Mouse (Mus musculus) liver, embryonic 15.5 days (tissue): Measurements from ENCODE around the gene Cdca4. TPM values are rescaled to one million over a fixed set of nuclear protein-coding genes. Genes with fewer than 3 reads are reported as not detected.

Experiments used
- ATAC-seq: fragments of 200-750 bp; cut with Nextera tagmentation; 2 replicates; pipeline ENCODE4 v1.8.0; 2017; ENCODE audit warnings: moderate number of reproducible peaks, mild to moderate bottlenecking, moderate library complexity; ENCODE audit not compliant: insufficient read depth
- H3K27ac ChIP-seq: fragments of 300-500 bp; sonication (generic); replicated peaks from 2 replicates; pipeline ENCODE4 v1.5.1; 2015; ENCODE audit warnings: mild to moderate bottlenecking, inconsistent platforms
- H3K27me3 ChIP-seq: fragments of 300-500 bp; sonication (generic); 2 replicates; pipeline ENCODE4 v1.6.1; 2015; ENCODE audit warnings: mild to moderate bottlenecking, inconsistent platforms
- H3K36me3 ChIP-seq: fragments of 300-500 bp; sonication (generic); replicated peaks from 2 replicates; pipeline ENCODE4 v1.6.1; 2015; ENCODE audit warnings: moderate library complexity, mild to moderate bottlenecking, inconsistent platforms
- H3K4me1 ChIP-seq: fragments of 300-500 bp; sonication (generic); replicated peaks from 2 replicates; pipeline ENCODE4 v1.6.1; 2015; ENCODE audit warnings: inconsistent platforms
- H3K4me2 ChIP-seq: fragments of 300-500 bp; sonication (generic); 2 replicates; pipeline ENCODE4 v1.6.1; 2015; ENCODE audit warnings: moderate library complexity, mild to moderate bottlenecking, inconsistent platforms
- H3K4me3 ChIP-seq: fragments of 300-500 bp; sonication (generic); replicated peaks from 2 replicates; pipeline ENCODE4 v1.5.1; 2015; ENCODE audit warnings: mild to moderate bottlenecking, inconsistent platforms
- H3K9ac ChIP-seq: fragments of 300-500 bp; sonication (generic); 2 replicates; pipeline ENCODE4 v1.6.1; 2015; ENCODE audit warnings: moderate library complexity, mild to moderate bottlenecking, inconsistent platforms
- H3K9me3 ChIP-seq: fragments of 300-500 bp; sonication (generic); replicated peaks from 2 replicates; pipeline ENCODE4 v1.6.1; 2016; ENCODE audit warnings: inconsistent platforms
- WGBS: fragments of 180-500 bp; shearing (Covaris S2); methylation state at CpG from one replicate; pipeline ENCODE4 v1.1.7; 2015; ENCODE audit warnings: mixed read lengths; ENCODE audit not compliant: insufficient replicate concordance; 5-methylcytosine and 5-hydroxymethylcytosine counted together
- polyA plus RNA-seq: library from polyadenylated mRNA; unstranded; fragments of >200 nt; fragmentation: Nextera tagmentation; extraction: Ambion mirVana; gene quantifications from 2 replicates; pipeline ENCODE4 v1.2.1, GENCODE M21; 2015

The Cdca4 gene
- polyA plus RNA-seq, 1 experiment from 2014 or later, result 62.9 TPM

DNA sequence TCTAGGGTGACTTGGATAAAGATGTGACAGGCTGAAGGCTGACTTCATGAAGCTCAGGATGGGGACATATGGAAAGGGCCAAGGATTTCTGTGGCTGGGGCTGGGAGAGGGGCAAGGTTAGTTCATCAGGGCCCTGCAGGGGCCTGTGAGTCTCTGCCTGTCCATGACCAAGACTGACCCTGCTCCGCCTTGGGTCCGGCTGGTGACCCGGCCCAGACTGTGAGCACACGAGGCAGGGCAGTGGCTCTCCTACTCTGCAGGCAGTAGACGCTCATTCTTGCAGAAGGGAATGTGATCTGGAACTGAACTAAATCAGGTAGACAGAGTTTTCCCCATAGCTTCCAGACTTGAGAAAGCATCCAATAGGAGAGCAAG is 21.0 kb downstream of the Cdca4 start:
- WGBS, result 76% methylated on average over 5 of the region's 5 CpGs
- no peaks in the 10 kb centered on the region for H3K9me3 ChIP-seq
- peaks cover 20% of the 10 kb centered on the region for H3K4me1 ChIP-seq
- ATAC-seq, result peak; percentile 3; the same call in 1 of the 2 replicates
- H3K9ac ChIP-seq, result no peak overlapping the region
- H3K27me3 ChIP-seq, result peaks cover 85% of the 10 kb centered on the region
- H3K4me2 ChIP-seq, result peak overlapping the region; percentile 84
- no peaks in the 10 kb centered on the region for H3K36me3 ChIP-seq
- H3K27ac ChIP-seq, result no peak overlapping the region
- H3K4me3 ChIP-seq, result peak overlapping the region; percentile 62

DNA sequence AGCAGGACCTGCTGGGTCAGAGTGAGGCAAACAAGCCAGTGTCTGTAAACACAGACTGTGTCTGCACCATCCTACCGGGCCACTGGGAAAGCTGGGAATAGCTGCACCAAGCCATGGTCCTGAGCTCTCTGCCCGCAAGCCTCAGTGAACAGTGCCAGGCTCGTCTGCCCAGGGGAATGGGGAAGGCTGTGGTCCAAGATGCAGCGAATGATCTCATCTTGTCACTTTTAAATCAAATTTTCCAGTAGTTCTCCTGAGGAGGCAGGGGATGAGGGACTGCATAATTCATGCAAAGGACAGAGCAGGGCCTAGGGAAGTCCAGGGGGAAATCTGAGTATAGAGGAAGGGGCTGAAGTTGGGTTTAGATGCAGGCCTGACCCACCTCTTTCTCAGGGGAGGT is 21.4 kb downstream of the Cdca4 start:
- Histone ChIP-seq H3K27ac (no peak overlapping the region), H3K36me3 (no peaks in the 10 kb centered on the region), H3K4me1 (peaks cover 20% of the 10 kb centered on the region), H3K4me3 (no peak overlapping the region), H3K9me3 (no peaks in the 10 kb centered on the region), H3K27me3 (peaks cover 89% of the 10 kb centered on the region), H3K9ac (no peak overlapping the region), H3K4me2 (no peak overlapping the region)
- WGBS, result 54% methylated on average over 4 of the region's 4 CpGs
- no peak for ATAC-seq

DNA sequence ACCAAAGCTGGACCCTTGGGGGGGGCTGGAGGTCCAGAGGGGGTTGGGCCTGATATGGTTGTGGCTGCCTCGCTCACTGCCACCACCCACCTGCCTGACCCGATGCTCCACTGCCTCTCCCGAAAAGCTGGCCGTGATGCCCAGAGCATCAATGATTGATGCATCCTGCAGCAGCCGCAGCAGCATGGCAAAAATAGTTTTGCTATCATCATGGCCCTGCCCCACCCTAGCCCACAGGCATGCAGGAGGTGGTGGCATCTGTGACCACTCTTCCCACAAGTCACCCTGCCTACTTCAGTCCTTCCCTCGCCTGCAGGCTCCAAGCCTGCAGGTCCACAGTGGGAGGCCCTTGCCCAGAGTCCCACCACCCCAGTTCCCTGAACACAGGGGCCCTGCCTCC is 23.2 kb downstream of the Cdca4 start:
- Histone ChIP-seq H3K27ac (no peak overlapping the region), H3K9me3 (no peaks in the 10 kb centered on the region), H3K36me3 (no peaks in the 10 kb centered on the region), H3K9ac (no peak overlapping the region), H3K4me1 (peaks cover 28% of the 10 kb centered on the region), H3K27me3 (peaks cover 98% of the 10 kb centered on the region), H3K4me2 (no peak overlapping the region), H3K4me3 (no peak overlapping the region)
- 43% methylated on average over 6 of the region's 6 CpGs for WGBS
- no peak for ATAC-seq

DNA sequence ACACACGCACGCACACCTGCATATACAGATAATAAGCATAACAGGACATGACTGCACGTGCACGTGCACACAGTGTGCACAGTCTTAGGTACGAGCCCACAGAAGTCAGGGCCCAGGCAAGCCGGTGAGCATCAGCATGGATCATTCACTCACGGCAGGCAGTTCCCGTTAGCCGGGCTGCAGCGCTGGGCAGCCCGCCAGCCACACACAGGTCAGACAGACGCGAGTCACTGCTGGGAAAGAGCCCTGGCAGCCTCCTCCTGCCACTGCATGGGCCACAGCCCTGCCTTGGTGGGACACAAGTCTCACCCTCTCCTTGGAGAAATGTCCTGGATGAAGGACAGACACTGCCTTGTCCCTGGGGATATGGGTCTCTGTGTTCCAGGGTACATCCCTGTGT is 25.2 kb downstream of the Cdca4 start:
- no peak for ATAC-seq
- 56% methylated on average over 13 of the region's 13 CpGs for WGBS
- no peak overlapping the region for H3K4me3 ChIP-seq
- H3K36me3 ChIP-seq, result no peaks in the 10 kb centered on the region
- no peaks in the 10 kb centered on the region for H3K9me3 ChIP-seq
- H3K4me1 ChIP-seq, result peaks cover 17% of the 10 kb centered on the region
- H3K4me2 ChIP-seq, result no peak overlapping the region
- peaks cover 95% of the 10 kb centered on the region for H3K27me3 ChIP-seq
- no peak overlapping the region for H3K9ac ChIP-seq
- H3K27ac ChIP-seq, result no peak overlapping the region

DNA sequence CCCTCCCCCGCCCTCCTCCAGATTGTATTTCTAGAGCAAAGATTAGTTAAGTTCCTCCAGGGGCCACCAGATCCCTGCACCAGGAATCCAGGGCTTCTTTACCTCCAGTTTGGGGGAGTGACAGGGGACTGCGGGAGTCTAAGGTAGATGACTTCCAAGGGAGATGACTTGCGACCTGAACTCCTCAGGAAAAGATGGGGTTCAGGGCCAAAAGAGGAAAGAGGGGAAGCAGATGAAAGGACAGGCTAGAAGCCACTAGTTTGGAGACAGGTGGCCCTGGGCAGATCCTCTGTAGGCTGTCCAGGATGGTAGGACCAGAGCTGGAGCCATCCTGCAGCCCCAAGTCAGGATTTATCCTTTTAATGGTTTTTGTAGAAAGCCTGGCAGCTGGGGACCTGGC is 26.3 kb downstream of the Cdca4 start:
- WGBS, result 26% methylated on average over 3 of the region's 3 CpGs
- H3K27ac ChIP-seq, result no peak overlapping the region
- no peak for ATAC-seq
- H3K4me3 ChIP-seq, result no peak overlapping the region
- H3K9ac ChIP-seq, result no peak overlapping the region
- H3K27me3 ChIP-seq, result peaks cover 93% of the 10 kb centered on the region
- no peaks in the 10 kb centered on the region for H3K36me3 ChIP-seq
- H3K4me2 ChIP-seq, result no peak overlapping the region
- H3K4me1 ChIP-seq, result peaks cover 8% of the 10 kb centered on the region
- H3K9me3 ChIP-seq, result no peaks in the 10 kb centered on the region

DNA sequence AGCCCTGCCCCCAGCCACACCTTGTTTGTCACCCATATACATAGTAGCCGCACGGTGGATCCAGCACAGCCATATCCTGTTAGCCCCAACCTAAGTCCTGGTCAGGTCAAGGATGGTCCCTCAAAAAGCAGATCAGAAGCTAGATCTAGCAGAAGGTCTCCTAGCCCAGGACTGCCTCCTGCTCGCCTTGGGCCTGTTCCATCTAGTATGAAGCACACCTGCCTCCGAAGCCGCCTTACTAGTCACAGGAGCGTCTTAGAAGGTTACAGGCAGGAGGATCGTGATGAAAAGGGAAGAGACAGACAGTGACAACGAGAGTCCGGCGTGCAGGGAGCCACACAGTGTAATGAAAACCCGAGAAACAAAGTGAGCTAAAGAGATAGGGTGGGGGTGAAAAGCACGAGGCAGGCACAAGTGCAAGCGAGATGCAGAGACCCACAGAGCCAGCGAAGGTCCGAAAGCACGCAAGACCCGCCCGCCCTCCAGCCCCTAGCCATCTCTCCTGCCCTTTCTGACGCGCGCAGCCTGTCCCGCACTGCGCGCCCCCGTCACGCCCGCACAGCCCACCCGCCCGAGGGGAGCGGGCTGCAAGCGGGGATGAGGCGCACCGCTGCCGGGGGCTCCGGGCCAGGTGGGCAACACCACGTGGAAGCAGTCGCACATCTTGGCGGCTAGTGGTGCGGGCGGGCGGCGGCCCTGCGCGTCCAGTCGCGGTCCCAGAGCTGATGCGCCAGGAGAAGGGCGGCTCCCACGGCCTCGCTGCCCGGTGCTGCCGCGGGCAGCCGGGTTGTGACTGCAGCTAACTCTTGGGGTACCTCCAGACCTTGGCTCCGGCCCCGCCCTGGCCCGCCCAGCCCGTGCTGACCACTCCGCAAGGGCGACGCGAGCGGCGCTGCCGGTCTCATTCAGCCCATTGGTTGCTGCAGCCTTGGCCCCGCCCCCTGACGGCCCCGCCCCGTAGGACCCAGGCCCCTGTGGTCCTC is 27.1 kb downstream of the Cdca4 start, which contains the start of gene Ahnak2:
TSS of gene Ahnak2 (minus strand) at position 794 of the 983 bp plus-strand sequence.
- Histone ChIP-seq H3K27me3 (peaks cover 93% of the 10 kb centered on the region), H3K27ac (no peak within 1 kb of the TSS), H3K9me3 (no peaks in the 10 kb centered on the region), H3K9ac (no peak within 1 kb of the TSS), H3K4me1 (peaks cover 8% of the 10 kb centered on the region), H3K36me3 (no peaks in the 10 kb centered on the region), H3K4me2 (peak within 1 kb of the TSS; percentile 71), H3K4me3 (peak within 1 kb of the TSS; percentile 41)
- ATAC-seq, result no peak
- WGBS, result 3% methylated on average over 66 of the region's 69 CpGs

DNA sequence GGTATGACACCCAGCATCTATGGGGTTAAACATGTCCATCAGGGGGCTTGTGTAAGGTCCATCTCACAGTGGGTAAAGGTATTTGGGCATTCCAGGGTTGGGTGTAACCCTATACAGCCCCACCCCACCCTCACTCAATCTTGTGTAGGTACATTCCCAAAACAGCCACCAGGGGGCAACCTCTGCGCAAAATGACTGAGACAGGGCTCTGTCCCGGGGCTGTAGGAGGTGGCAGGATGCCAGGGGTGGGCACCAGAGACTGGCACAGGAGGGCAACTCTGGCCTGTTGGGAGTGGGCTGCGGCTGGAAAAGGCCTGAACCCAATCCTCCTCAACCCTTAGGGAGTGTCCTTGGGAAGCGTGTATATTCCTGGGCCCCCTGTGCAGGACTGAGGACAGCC is 28.7 kb downstream of the Cdca4 start:
- Histone ChIP-seq H3K4me3 (no peak overlapping the region), H3K27ac (no peak overlapping the region), H3K4me2 (no peak overlapping the region), H3K36me3 (no peaks in the 10 kb centered on the region), H3K27me3 (peaks cover 84% of the 10 kb centered on the region), H3K4me1 (peaks cover 8% of the 10 kb centered on the region), H3K9me3 (no peaks in the 10 kb centered on the region), H3K9ac (no peak overlapping the region)
- 0 out of 2 replicates have a peak, but pooled peaks have one; percentile 39 for ATAC-seq
- 10% methylated on average over 4 of the region's 4 CpGs for WGBS

DNA sequence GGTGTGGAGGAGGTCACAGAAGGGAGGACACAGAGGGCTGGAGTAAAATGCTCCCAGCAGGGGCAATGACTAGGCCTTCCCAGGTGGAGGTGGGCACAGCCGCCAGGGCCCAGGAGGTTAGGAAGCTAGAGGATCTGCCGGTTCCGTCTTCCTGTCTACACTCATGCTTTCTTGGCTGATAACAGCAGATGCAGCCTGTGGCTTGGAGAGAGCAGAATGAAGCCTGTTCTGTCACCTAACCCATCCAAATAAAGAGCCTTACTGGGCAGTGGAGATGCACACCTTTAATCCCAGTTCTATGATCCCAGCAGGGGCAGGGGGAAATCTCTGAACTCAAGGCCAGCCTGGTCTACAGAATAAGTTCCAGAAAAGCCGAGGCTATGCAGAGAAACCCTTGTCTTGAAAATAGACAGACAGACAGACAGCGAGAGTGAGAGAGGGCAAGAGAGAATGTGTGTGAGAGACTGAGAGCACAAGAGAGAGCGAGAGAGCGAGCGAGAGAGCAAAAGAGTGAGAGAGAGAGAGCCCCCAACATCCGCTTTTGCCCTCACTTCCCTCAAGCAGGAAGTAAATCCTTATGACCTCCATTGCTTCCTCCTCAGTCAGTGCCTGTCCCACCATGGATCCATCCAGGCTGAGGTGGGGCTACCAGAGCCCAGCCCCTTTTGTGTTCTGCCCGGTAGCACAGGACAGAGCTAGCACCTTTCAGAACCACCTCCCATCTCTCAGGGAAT is 29.8 kb downstream of the Cdca4 start:
- H3K36me3 ChIP-seq, result no peaks in the 10 kb centered on the region
- WGBS, result 60% methylated on average over 10 of the region's 10 CpGs
- H3K4me2 ChIP-seq, result no peak overlapping the region
- ATAC-seq, result no peak
- no peak overlapping the region for H3K9ac ChIP-seq
- no peak overlapping the region for H3K4me3 ChIP-seq
- H3K27ac ChIP-seq, result no peak overlapping the region
- H3K4me1 ChIP-seq, result peaks cover 8% of the 10 kb centered on the region
- H3K27me3 ChIP-seq, result peaks cover 74% of the 10 kb centered on the region
- H3K9me3 ChIP-seq, result no peaks in the 10 kb centered on the region

DNA sequence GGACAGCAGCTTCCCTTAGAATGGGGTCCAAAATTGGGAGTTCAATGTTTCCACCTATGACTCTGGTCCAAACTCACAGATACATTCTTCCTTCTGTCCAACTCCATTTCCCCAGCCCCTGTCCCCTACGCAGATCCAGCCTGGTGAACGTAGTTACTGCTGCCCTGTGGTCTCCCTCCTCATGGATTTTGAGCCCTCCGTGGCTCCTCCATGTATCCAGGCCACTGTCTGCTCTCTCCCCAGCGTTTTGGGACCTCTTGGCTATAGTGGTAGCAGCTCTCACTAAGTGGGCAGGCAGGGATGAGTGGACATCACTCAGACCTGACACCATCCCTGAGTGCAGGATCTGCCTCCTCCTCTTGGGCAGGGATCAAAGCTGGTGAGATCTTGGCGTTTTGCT is 30.5 kb downstream of the Cdca4 start:
- no peak overlapping the region for H3K4me3 ChIP-seq
- peaks cover 8% of the 10 kb centered on the region for H3K4me1 ChIP-seq
- H3K9me3 ChIP-seq, result no peaks in the 10 kb centered on the region
- no peak overlapping the region for H3K27ac ChIP-seq
- no peak overlapping the region for H3K4me2 ChIP-seq
- 48% methylated on average over 5 of the region's 5 CpGs for WGBS
- H3K27me3 ChIP-seq, result peaks cover 67% of the 10 kb centered on the region
- ATAC-seq, result no peak
- no peak overlapping the region for H3K9ac ChIP-seq
- no peaks in the 10 kb centered on the region for H3K36me3 ChIP-seq

DNA sequence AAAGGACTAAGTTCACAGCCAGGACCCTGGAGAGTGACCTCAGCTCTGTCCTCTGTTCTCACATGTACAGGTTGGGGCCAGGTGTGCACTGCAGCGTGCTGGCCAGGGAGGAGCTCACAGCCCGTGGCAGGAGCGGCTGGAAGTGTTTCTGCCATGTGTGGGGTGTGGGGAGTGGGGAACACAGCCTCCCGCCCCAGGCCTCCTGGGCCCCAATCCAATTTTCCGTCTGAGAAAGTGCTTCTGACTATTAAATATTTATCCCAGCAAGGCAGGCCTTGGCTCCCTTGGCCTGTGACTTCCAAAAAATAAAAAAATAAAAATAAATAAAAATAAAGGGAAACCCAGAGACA is 30.9 kb downstream of the Cdca4 start:
- H3K4me3 ChIP-seq, result no peak overlapping the region
- H3K27ac ChIP-seq, result no peak overlapping the region
- H3K9me3 ChIP-seq, result no peaks in the 10 kb centered on the region
- H3K4me1 ChIP-seq, result peaks cover 8% of the 10 kb centered on the region
- no peak for ATAC-seq
- H3K9ac ChIP-seq, result no peak overlapping the region
- H3K27me3 ChIP-seq, result peaks cover 63% of the 10 kb centered on the region
- H3K36me3 ChIP-seq, result no peaks in the 10 kb centered on the region
- H3K4me2 ChIP-seq, result no peak overlapping the region
- 40% methylated on average over 5 of the region's 5 CpGs for WGBS

DNA sequence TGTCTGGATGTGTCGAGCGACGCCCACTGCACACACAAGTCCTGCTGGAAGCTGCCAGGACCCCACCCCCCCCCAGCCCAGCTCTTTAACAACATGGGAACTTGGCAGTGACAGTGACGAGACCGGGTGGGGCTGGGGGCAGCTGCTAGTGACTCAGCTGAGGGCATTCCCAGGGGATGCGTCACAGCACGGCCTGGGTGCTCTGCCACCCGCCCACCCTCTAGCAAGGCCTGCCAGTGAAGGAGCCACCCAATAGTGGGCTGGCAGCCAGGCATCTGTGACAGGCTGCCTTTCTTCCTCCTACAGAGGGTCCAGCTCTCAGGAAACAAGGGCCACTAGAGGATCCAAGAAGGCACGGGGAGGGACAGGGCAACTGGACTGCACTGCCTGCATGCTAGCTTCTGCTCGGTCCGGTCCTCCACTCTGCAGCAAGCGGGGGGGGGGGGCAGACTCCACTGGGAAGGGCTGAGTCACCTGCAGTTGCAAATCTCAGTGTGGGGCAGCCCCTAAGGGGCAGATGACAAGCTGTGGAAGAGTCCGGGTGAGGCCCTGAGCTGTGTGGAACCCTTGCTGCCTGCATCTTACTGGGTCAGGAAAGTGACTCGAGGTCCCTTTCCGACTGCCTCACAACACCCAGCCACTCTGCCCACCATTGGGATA is 31.4 kb downstream of the Cdca4 start:
- Histone ChIP-seq H3K4me1 (peaks cover 8% of the 10 kb centered on the region), H3K9me3 (no peaks in the 10 kb centered on the region), H3K27me3 (peaks cover 58% of the 10 kb centered on the region), H3K9ac (no peak overlapping the region), H3K27ac (no peak overlapping the region), H3K36me3 (no peaks in the 10 kb centered on the region), H3K4me3 (no peak overlapping the region), H3K4me2 (no peak overlapping the region)
- no peak for ATAC-seq
- WGBS, result 52% methylated on average over 15 of the region's 15 CpGs
